Mouse (Mus musculus) brain, adult 2 months (tissue): Measurements from ENCODE around the gene Mbnl1.
"Not testable (repeated sequence)": the region's sequence is repeated elsewhere in the genome, so short reads cannot be mapped to it uniquely, and the experiment has no call there.

Experiments
- DNase-seq: peaks from one replicate; pipeline ENCODE4 v3.0.0; 2011; ENCODE audit warnings: low read depth, low spot score

Mbnl1 gene

DNA sequence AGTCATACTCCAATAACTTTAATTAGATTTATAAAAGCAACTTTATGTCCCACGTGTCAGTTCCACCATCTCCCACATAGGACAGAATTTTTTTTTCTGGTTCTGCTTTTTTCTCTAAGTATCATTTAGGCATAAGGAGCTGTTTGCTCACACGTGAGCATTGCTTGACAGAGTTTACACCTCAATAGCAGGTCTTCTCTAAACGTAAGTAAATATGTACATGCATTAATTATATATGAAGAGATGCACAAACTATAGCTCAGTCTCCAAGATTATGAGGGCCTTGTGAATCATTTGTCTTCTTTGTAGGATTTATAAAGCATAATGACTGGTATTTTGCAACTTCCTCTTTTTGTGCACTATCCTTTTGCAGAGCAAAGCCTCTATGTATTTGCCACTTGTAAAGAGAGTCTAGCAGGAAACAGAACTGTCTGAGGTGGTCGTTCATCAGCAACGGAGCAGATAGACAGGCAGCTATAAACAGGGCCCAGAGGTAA is at the start of gene Mbnl1:
Gene Mbnl1, plus strand, starts transcription at position 150 of the 497 bp plus-strand sequence.
- no peak for DNase-seq

GRCm38 (mm10) chr3:60424148-60424547 is 48.5 kb upstream of the Mbnl1 start:
- no peak for DNase-seq

GRCm38 (mm10) chr3:60429049-60429448 is 43.6 kb upstream of the Mbnl1 start:
- DNase-seq, result no peak

- no peak for DNase-seq
These were observed 35.4 kb upstream of the Mbnl1 start for GRCm38 (mm10) chr3:60437254-60437653.

DNA sequence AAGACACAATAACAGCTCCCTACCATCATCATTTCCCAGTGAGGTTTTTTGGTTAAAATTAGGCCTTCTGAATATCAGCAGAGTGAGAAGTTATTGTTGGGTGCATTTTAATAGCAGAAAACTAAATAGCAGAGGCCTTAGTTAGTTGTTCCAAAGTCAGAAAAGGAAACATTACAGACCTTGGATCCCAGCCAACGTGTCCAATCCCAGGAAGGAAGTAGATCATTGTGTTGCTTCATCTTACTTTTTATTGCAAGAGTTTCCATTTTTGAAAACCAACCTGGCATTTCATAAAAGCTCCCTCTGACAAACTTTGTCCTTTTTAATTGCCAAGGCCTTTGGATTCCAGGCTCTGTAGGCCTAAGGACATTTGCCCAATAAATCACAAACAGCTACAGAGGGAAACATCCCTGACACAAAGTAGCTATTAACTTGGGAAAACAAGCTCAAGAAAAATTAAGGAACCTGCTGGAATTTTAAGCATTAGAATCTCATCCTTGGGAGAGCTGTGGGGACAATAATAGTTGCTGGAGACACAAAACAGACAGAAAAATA is 34.9 kb upstream of the Mbnl1 start:
- DNase-seq, result peak; percentile 12

DNA sequence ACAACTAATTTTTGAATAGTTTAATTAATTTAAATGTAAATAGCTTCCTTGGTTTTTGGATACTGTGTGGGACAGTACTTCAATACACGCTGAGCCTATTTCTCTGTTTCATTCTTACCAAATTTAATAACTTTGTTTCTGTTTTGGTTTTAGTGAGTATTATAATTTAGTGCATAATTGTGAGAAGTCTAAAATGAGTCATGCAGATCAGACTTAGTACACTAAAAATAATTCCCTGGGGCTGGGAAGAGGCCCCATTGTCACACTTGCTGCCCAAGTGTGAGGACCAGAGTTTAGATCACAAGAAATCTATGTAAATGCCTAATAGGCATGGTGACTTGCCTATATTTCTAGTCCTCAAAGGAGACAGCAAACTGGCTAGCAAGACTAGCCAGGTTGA is 33.9 kb upstream of the Mbnl1 start:
- DNase-seq, result no peak

DNA sequence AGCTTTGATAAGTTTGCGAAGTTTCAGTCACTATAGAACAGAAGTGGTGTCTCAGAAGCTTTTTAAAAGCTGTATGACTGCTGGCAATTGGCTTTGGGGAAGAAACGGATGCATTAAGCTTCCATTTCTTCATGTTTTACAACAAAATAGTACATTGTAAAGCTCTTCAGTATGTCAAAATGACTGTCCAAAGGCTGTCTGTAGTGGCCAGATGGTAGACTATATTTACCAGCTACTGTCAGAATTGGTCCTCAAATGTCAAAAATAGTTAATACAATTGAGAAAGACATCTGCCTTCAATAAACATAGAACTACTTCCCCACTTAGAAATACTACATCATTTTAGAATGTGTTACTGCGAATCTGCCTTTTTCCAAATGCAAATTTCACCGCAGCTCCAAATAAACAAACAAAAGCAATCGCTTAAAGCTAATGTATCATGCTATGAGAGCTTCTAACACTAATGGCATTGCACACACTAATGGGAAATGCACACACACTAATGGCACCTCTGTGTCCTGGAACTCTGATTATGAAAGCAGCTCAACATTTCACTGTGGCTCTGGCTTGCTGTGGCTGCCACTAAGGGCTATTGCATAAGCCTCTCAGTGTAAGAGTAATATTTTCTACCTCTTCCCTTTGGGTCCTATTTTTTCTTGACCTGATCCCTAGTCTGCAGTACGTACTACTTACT is 10.7 kb upstream of the Mbnl1 start:
- DNase-seq, result peak; percentile 10

DNA sequence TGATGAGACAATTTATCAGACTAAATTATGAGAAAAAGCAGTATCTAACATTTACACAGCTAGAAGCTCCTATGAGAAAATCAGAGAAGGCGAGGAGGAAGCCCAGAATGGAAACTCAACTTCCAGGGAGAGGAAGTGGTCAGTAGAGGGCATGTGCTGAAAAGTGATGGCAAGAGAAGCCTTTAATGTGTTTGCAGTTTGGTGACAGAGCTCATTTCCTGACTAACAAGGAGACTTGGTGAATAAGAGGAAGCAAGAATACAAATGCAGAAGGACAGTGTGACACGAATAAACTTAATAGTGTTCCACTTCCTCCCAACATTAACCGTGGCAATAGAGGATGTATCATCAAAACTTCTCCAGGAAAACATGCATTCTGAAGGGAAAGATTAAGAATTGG is 4.0 kb upstream of the Mbnl1 start:
- not testable (repeated sequence) for DNase-seq

GRCm38 (mm10) chr3:60469170-60469805 is 3.3 kb upstream of the Mbnl1 start:
- DNase-seq, result not testable (repeated sequence)

DNA sequence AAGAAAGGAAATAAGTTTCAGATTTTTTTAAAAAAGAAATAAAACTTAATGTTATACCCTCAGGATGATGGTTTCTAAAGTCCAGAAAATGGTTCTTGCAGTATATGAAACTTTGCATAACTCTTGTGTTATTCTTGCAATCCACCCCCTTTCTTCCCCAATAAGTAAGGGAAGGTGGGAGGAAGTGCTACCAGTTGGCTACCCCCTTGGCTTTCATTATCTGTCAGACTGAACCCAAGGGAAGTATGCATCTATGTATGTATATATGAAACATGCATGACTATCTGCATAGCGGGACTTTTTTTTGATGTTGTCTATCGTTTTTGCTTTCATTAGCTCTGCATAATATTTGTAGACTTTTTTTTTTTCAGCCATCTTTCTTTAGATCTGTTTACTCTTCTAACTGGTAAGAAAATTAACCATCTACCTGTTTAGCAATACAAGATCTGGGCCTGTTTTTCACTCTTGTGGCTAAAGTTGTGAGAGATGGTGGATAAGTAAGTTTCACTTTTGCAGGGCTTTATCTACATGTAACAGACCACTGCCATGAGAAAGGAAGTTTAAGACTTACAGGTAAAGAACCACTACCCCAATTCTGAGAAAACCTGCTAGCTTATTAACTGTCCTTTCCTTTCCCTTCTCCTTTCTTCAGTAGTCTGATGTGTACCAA is 484 bp upstream of the Mbnl1 start:
- peak; percentile 14 for DNase-seq

- DNase-seq, result peak; percentile 46
These were observed 1.4 kb downstream of the Mbnl1 start for GRCm38 (mm10) chr3:60473861-60474653.

GRCm38 (mm10) chr3:60474654-60474972 is 2.0 kb downstream of the Mbnl1 start:
- no peak for DNase-seq

GRCm38 (mm10) chr3:60475055-60475454 is 2.4 kb downstream of the Mbnl1 start:
- no peak for DNase-seq

DNA sequence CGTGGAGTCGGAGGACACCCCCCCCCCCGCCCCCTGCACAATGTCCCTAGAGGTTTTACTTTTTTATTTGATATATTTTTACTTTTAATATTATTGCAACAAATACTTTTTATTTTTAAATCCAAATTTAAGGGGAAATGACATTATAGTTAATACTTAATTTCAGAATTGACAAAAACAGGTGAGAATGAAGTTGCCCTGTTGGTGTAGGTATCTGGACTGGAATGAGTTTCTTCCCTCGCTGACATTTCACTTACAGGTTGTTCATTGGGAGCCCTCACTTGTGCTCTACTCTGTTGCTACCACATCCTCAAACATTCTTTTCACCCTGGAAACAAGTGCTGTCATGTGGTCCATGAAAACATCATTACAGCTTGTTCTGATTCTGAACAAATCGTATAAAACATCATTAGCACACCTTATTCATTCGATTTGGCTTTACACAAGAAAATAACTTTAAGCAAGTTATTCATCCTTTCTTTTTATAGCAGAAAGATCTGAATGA is 4.2 kb downstream of the Mbnl1 start:
- no peak for DNase-seq

DNA sequence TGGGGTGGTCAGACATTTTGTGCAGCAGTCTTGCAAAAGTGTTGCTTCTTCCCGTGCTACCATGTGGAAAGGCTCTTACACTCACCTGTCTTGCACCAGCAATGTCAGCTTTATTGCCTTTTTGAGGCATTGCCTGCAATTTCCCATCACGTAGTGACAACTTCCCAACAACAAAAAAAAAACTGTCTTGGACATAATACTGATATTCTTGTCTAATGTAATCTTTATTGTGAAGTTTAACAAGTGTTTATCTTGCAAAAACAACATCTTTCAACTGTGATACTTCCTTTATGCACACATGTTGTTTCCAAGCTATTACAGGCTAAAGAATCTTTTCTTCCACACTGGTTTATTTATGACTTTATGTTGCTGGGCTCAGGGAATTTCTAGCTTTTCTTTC is 5.8 kb downstream of the Mbnl1 start:
- no peak for DNase-seq

- no peak for DNase-seq
These were observed 8.1 kb downstream of the Mbnl1 start for GRCm38 (mm10) chr3:60480716-60481115.

DNA sequence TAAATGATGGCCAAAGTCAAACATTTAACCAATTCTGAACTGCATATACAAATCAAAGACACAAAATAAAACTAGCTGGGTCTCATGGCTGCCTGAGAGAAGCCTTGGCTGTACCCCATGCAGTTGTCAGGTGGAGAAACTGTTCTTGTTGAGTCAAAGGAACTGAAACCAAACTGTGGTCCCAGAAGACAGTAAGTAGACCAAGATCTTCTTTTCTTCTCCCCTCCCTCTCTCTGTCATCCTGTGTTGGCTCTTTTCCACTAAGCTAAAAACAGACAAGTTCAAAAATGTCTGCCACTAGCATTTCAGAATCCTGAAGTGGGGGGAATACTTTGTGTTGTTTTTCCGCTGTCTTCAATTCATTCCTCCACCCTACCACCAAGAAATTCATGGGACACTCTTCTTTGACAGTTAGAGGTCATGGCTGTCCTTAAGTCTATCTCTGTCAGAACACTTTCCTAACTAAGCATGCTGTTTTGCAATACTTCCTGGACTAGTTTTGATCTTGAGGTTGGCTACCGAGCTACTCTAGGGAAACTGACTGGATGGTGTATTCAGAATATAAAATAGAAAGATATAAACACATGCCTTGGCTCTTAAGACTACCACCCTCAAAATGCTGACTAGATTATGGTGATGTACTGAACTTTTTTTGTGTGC is 9.2 kb downstream of the Mbnl1 start:
- peak; percentile 28 for DNase-seq

GRCm38 (mm10) chr3:60483305-60483704 is 10.7 kb downstream of the Mbnl1 start:
- no peak for DNase-seq

GRCm38 (mm10) chr3:60485987-60486712 is 13.5 kb downstream of the Mbnl1 start:
- no peak for DNase-seq

DNA sequence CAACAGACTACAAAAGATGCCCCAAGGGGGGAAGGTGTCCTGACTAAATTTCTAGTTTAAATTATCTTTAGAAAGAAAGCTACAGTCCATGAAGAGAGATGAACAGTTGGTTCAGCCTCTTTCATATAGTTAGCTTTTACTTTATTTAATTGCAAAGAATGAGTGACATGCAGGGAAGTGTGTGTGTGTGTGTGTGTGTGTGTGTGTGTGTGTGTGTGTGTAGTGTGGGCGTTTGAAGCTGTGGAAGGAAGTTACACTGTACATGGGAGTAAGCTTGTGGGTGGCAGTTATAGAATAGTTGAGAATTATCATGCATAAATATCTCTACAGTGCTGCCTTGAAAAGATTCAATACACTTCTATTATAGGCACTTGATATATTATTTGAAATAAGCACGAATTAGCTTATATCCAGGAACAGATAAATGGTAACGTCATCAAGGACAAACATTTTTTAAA is 14.1 kb downstream of the Mbnl1 start:
- peak; percentile 10 for DNase-seq
